Mouse (Mus musculus): ENCODE data around the gene Jag2. TPM values are rescaled to one million over a fixed set of nuclear protein-coding genes. Genes with fewer than 3 reads are reported as not detected.

Jag2 gene
- polyA plus RNA-seq, 1 experiment from 2014 or later, result 3.5 TPM

DNA sequence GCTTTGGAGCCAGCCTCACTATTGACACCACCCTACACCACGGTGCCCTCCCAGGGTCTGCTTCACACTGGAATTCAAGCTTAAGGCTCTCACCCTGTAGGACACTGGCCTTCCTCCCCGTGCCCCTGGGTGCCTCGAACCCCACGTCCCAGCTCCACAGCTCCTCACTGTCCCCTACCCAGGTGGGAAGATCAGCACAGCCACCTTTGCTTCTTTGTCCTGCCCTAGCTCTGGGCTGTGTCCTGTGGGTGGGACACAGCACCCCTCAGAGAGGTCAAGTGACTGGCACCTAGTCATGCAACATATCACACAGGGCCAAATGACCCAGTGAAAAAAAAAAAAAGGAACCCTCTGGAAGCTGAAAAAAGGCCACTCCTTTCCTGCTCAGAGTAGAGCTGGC, 48.9 kb downstream of the Jag2 start:
- Histone ChIP-seq H3K27me3 (ENCODE audit: low read depth, poor library complexity, severe bottlenecking) (peaks cover 55% of the 10 kb centered on the region), H3K36me3 (no peaks in the 10 kb centered on the region), H3K4me1 (peaks cover 30% of the 10 kb centered on the region), H3K9me3 (replicated peaks) (no peaks in the 10 kb centered on the region), H3K4me3 (no peak overlapping the region), H3K27ac (peak overlapping the region; percentile 47)
- no peak for DNase-seq (ENCODE audit: low spot score)
- WGBS, result 73% methylated on average over 4 of the region's 4 CpGs

DNA sequence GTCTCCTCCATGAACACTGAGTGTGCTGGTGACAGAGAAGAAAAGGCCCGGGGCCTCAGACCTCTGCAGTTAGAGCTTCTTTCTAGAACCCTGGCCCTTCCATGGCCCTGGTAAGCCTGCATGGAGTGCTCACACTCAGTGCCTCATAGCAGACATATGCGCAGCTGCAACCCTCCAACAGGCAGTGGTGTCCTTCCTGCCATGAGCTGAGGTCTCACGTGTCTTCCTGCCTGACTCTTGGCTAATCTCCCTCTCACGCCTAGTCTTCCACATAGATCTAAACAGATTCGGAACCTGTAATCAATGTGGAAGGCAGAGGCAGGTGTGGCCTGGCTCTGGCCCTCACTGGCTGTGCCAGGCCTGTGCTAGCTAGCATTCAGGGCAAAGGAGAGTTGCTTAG, 49.8 kb downstream of the Jag2 start:
- WGBS, result 87% methylated on average over 5 of the region's 5 CpGs
- peak overlapping the region; percentile 47; the same call in 1 of the 2 replicates for H3K27ac ChIP-seq
- H3K9me3 ChIP-seq (replicated peaks), result no peaks in the 10 kb centered on the region
- H3K4me3 ChIP-seq, result no peak overlapping the region
- DNase-seq (ENCODE audit: low spot score), result no peak
- H3K4me1 ChIP-seq, result peaks cover 27% of the 10 kb centered on the region
- no peaks in the 10 kb centered on the region for H3K36me3 ChIP-seq
- H3K27me3 ChIP-seq (ENCODE audit: low read depth, poor library complexity, severe bottlenecking), result peaks cover 65% of the 10 kb centered on the region

DNA sequence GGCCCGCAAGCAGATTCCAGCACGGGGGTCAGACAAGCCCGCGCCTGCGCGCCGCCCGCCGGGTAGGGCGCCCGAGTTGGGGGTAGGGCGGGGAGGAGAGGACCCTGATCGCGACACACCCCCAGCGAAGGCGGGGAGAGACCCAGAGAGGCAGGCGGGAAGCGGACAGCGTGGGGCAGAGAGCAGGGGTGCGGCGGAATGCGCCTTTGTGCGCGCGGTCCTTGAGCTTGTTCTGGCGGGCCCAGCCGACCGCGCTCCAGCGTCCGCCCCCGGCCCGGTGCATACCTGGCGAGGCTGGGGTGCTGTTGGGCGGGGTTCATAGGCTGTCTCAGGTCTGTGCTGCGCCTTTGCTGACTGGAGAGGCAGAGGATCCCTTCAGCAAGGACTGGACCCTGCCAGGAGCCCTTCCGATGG, 52.0 kb downstream of the Jag2 start:
- H3K36me3 ChIP-seq, result no peaks in the 10 kb centered on the region
- H3K27ac ChIP-seq, result peak overlapping the region; percentile 76
- peak overlapping the region; percentile 57 for H3K4me3 ChIP-seq
- DNase-seq (ENCODE audit: low spot score), result peak; percentile 75
- H3K9me3 ChIP-seq (replicated peaks), result no peaks in the 10 kb centered on the region
- WGBS, result 1% methylated on average over 37 of the region's 37 CpGs
- peaks cover 85% of the 10 kb centered on the region for H3K27me3 ChIP-seq (ENCODE audit: low read depth, poor library complexity, severe bottlenecking)
- H3K4me1 ChIP-seq, result peaks cover 37% of the 10 kb centered on the region

DNA sequence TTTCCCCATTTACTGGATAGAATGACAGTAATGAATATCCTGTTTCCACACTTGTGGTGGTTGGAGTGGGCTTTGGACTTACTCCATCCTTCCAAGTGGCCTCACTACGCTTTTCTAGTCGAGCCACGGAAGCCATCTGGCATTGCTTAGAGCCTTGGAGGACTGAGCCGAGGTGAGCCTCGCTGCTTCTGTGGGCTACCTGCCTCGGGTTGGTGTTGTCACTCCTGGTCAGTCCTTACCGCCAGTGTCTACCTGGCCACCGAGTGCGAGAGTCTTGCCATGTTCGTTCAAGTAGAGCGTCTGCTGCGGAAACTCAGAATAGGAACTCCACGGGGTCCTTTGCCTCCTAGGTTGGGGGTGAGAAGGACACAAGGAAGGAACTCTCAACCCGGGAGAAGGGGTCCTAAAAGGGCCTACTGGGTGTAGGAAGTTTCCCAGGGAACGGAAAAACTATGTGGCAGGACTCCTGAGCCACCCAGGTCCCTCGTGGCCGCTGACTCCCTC, 52.5 kb downstream of the Jag2 start:
- DNase-seq (ENCODE audit: low spot score), result peak; percentile 59
- Histone ChIP-seq H3K27ac (peak overlapping the region; percentile 76), H3K4me1 (peaks cover 37% of the 10 kb centered on the region), H3K27me3 (ENCODE audit: low read depth, poor library complexity, severe bottlenecking) (peaks cover 90% of the 10 kb centered on the region), H3K4me3 (peak overlapping the region; percentile 57), H3K36me3 (no peaks in the 10 kb centered on the region), H3K9me3 (replicated peaks) (no peaks in the 10 kb centered on the region)
- WGBS, result 4% methylated on average over 17 of the region's 17 CpGs

DNA sequence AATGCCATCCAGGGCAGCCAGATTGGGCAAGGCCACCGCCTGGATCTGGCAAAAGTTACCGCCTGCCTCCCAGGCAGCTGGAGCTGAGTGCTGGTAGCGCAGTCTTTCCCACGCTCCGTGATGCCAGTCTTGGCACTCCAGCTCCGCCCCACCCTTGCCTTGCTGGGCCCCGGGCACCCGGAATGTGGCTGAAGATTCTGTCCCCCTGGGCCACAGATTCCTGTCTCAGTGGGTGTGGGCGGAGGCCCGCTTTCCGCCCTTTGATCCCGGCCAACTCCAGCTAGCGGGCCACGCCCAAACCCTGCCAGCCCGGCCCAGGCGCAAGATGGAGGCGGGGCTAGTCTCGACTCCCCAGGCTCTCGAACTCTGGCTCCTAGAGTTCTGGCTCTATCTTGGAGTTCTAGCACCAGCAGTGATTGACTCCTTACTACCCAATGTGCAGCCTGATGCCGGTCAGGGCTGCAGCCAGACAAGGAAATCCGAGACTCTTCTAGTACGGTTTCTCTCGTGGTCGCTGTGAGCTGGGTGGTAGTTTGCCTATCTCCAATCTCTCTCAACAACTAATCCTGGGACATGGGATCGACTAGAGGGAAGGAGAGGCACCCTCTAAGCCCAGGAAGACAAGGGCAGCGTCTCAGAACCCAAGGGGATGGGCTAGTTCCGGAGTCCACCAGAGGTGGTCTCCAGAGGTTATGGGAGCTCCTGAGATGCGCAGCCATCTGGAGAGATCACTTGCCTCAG, 53.1 kb downstream of the Jag2 start:
- Histone ChIP-seq H3K4me3 (peak overlapping the region; percentile 57), H3K4me1 (peaks cover 37% of the 10 kb centered on the region), H3K27me3 (ENCODE audit: low read depth, poor library complexity, severe bottlenecking) (peaks cover 96% of the 10 kb centered on the region), H3K27ac (peak overlapping the region; percentile 57), H3K9me3 (replicated peaks) (no peaks in the 10 kb centered on the region), H3K36me3 (no peaks in the 10 kb centered on the region)
- WGBS, result 4% methylated on average over 28 of the region's 28 CpGs
- DNase-seq (ENCODE audit: low spot score), result peak; percentile 75

DNA sequence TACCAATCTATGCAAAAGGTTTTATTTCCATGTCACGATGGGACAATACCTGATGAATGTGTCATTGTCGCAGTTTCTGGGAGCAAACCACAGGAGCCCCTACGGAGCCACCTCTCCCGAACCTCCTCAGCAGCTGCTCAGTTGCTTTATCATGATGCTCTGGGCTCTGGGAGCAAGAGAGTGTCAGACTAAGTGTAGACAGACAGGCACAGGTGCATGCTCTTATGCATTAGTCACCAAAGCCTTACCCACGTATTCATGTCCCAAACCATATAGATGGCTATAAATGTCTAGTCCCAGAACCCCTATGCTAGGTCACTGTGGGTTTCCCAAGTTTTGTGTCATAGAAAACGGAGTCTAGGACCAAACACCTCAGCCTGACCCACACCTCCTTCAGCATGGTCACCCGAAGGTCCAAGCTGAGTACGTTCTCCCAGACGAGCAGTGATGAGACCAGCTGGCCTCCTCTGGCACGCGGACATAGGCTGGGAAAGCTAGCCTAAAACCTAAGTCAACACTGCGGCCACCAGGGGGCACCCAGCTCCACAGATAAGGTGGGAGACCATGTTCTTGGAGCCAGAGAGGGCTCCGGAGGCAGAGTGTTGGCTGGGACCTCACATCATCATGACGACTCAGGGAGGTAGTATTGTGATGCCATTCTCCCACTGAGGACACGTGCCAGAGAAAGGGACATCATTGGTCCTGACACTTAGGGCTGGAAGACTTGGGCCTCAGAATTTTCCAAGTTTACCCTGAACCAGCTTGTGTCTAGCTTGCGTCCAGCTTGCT, 54.2 kb downstream of the Jag2 start:
- H3K4me3 ChIP-seq, result no peak overlapping the region
- no peak overlapping the region for H3K27ac ChIP-seq
- H3K36me3 ChIP-seq, result no peaks in the 10 kb centered on the region
- peaks cover 43% of the 10 kb centered on the region for H3K4me1 ChIP-seq
- DNase-seq (ENCODE audit: low spot score), result peak; percentile 91
- 22% methylated on average over 16 of the region's 16 CpGs for WGBS
- H3K9me3 ChIP-seq (replicated peaks), result no peaks in the 10 kb centered on the region
- peaks cover 99% of the 10 kb centered on the region for H3K27me3 ChIP-seq (ENCODE audit: low read depth, poor library complexity, severe bottlenecking)

DNA sequence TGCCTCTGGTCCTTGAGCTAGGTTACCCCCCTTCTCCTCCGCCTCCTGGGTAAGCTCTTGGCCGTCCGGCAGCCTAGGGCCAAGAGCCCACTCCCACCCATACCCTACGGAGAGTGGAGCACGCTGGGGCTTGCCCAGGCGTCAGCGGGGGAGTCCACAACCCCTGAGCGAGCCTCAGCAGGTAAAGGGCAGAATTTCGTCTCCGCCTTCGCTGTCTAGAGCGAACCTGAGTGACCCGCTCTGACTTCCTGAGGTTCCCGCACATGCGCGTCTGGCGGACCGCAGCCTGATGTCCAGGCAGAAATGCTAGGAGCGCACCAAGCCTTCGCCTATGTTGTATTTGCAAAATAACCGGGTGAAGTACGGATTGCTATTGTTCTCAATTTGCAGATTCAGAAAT, 55.4 kb downstream of the Jag2 start:
- no peak overlapping the region for H3K27ac ChIP-seq
- H3K4me1 ChIP-seq, result peaks cover 53% of the 10 kb centered on the region
- H3K27me3 ChIP-seq (ENCODE audit: low read depth, poor library complexity, severe bottlenecking), result peaks cover 98% of the 10 kb centered on the region
- peak; percentile 49 for DNase-seq (ENCODE audit: low spot score)
- H3K4me3 ChIP-seq, result peak overlapping the region; percentile 39
- H3K9me3 ChIP-seq (replicated peaks), result no peaks in the 10 kb centered on the region
- 13% methylated on average over 22 of the region's 22 CpGs for WGBS
- no peaks in the 10 kb centered on the region for H3K36me3 ChIP-seq

DNA sequence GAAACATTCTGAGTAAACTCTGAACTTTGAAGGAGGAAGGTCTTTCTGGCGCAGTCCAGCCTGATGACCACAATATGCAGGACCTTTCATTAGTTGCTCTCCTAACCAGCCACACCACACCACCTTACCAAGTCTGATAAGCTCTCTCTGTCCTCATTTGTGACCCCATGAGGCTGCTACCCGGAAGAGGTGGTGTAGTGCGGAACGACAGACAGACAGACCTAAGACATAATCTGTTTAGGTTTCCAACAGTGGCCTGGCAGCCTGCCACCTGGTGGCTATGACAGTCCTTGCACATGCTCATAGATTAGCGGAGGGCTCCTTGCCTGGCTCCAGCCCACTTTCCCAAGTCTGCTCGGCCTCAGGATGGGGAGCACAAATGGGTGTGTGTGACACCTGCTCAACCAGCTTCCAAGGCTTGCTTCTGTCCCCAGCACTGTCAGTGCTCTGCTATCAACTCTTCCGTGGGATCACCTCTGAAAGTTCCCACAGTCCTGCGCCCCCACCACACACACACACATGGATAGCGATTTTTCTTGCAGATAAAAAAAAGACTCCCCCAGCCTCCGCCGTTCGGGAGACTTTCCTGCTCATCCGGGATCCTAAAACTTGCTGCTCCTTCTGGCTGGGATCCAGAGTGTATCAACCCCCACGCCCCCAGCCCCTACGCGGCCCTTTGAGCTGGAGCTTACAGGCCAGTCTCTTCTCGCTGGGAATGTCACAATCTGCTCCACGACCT, 56.0 kb downstream of the Jag2 start:
- Histone ChIP-seq H3K4me1 (peaks cover 55% of the 10 kb centered on the region), H3K4me3 (peak overlapping the region; percentile 39), H3K27me3 (ENCODE audit: low read depth, poor library complexity, severe bottlenecking) (peaks cover 98% of the 10 kb centered on the region), H3K36me3 (no peaks in the 10 kb centered on the region), H3K9me3 (replicated peaks) (no peaks in the 10 kb centered on the region), H3K27ac (no peak overlapping the region)
- 24% methylated on average over 18 of the region's 18 CpGs for WGBS
- peak; percentile 81 for DNase-seq (ENCODE audit: low spot score)

DNA sequence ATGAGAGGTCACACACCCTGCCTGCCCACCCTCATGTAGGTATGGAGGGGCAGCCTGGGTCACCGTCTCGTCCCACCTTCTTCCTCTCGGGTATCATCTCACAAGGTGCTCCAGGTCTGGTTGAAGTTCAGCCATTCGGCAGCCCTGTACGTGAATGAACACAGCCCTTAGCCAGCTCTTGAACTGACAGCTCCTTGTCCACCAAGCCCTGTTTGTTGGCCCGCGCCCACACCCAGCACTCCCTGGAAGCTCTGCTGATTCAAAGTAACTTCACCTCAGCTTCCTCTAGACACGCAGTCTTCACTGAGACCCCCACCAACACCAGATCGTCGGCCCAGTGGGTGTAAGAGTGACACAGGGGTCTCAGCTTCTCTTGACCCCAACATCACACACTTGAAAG, 56.6 kb downstream of the Jag2 start:
- Histone ChIP-seq H3K36me3 (no peaks in the 10 kb centered on the region), H3K4me1 (peaks cover 52% of the 10 kb centered on the region), H3K27ac (no peak overlapping the region), H3K27me3 (ENCODE audit: low read depth, poor library complexity, severe bottlenecking) (peaks cover 98% of the 10 kb centered on the region), H3K4me3 (no peak overlapping the region), H3K9me3 (replicated peaks) (no peaks in the 10 kb centered on the region)
- DNase-seq (ENCODE audit: low spot score), result no peak
- 89% methylated on average over 10 of the region's 10 CpGs for WGBS

DNA sequence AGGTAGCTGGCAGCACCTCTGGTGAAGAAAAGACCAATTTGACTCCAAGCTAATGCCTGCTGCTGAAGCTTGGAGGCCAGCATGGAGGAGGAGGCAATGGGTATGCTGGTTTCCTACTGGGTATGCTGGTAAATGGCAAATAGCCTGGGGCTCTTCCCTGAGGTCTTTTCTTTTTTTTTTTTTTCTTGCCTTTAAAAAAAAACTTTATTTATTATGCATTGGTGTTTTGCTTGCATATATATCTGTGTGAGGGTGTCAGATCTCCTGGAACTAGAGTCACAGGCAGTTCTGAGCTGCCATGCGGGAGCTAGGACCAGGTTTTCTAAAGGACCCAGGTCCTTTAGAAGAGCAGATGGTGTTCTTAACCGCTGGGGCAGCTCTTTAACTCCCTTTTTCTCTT, 58.3 kb downstream of the Jag2 start:
- WGBS, result 89% methylated on average over 2 of the region's 2 CpGs

DNA sequence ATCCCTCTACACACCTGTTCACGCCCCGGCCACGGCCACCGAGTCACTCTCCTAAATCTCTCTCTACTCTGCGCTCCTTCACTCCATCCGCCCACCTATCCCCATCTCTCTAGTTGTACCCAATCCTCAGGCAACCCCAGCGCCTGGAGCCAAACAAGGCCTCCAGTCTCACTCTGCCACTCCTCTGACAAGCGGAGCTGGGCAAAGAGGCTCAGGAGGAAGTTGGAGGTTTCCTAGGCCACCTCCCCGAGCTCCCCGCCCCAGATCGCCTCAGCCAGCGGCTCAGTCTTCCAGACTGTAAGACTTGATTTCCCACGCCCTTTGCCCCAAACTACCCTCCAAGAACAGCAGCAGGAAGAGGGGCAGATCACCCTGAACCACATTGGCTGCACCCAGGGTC, 58.8 kb downstream of the Jag2 start:
- Histone ChIP-seq H3K4me3 (no peak overlapping the region), H3K27ac (no peak overlapping the region), H3K4me1 (peaks cover 29% of the 10 kb centered on the region), H3K27me3 (ENCODE audit: low read depth, poor library complexity, severe bottlenecking) (peaks cover 76% of the 10 kb centered on the region), H3K36me3 (no peaks in the 10 kb centered on the region), H3K9me3 (replicated peaks) (no peaks in the 10 kb centered on the region)
- WGBS, result 43% methylated on average over 13 of the region's 13 CpGs
- peak; percentile 49 for DNase-seq (ENCODE audit: low spot score)

More for the DNA sequence above, 58.3 kb downstream of the Jag2 start:
- H3K9me3 ChIP-seq (replicated peaks), result no peaks in the 10 kb centered on the region
- H3K27ac ChIP-seq, result no peak overlapping the region
- peaks cover 81% of the 10 kb centered on the region for H3K27me3 ChIP-seq (ENCODE audit: low read depth, poor library complexity, severe bottlenecking)
- no peaks in the 10 kb centered on the region for H3K36me3 ChIP-seq
- H3K4me3 ChIP-seq, result no peak overlapping the region
- peaks cover 34% of the 10 kb centered on the region for H3K4me1 ChIP-seq
- DNase-seq (ENCODE audit: low spot score), result no peak

DNA sequence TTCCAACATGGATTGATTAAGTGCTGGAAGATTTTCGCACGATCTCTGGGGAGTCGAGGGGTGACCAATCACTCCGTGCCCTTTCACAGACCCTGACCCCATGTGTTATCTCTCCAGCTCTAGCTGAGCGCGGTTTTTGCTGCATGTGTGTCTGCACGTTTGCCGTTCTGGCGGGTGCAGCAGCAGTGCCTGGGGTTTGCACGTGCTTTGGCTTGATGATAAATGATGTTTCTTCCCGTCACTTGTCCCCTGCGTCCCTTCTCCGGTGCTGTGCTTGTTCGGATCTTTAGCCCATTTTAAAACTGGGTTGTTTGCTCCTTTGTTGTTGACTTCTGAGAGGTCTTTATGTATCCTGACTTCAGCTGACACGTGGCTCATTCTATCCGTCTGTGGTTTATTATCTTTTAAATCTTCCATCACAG, 59.8 kb downstream of the Jag2 start:
- Histone ChIP-seq H3K4me3 (0 out of 2 replicates have a peak overlapping the region, but pooled peaks have one; percentile 9), H3K36me3 (no peaks in the 10 kb centered on the region), H3K27ac (no peak overlapping the region), H3K9me3 (replicated peaks) (no peaks in the 10 kb centered on the region), H3K27me3 (ENCODE audit: low read depth, poor library complexity, severe bottlenecking) (peaks cover 66% of the 10 kb centered on the region), H3K4me1 (peaks cover 28% of the 10 kb centered on the region)
- peak; percentile 59 for DNase-seq (ENCODE audit: low spot score)
- 11% methylated on average over 16 of the region's 16 CpGs for WGBS

Measured in limb, embryonic 10.5 days (tissue).